Mouse (Mus musculus) limb, embryonic 14.5 days (tissue): ENCODE data around the gene Igsf6. TPM values are rescaled to one million over a fixed set of nuclear protein-coding genes. Genes with fewer than 3 reads are reported as not detected.

Experiments used
- ATAC-seq: fragments of 200-750 bp; cut with Nextera tagmentation; 2 replicates; pipeline ENCODE4 v1.8.0; 2017; ENCODE audit warnings: low read depth, moderate number of reproducible peaks, moderate TSS enrichment; ENCODE audit not compliant: low FRiP score
- DNase-seq: peaks from one replicate; pipeline ENCODE4 v3.0.0-alpha.2; 2015; ENCODE audit warnings: low spot score
- H3K27ac ChIP-seq: fragments of 300-500 bp; sonication (generic); replicated peaks from 2 replicates; pipeline ENCODE4 v1.5.1; 2014; ENCODE audit warnings: low read depth, mild to moderate bottlenecking, low read length, moderate library complexity, mixed read lengths
- H3K27me3 ChIP-seq: fragments of 300-500 bp; sonication (generic); 2 replicates; pipeline ENCODE4 v1.6.1; 2014; ENCODE audit warnings: low read length, mixed read lengths; ENCODE audit not compliant: control insufficient read depth, insufficient read depth
- H3K36me3 ChIP-seq: fragments of 300-500 bp; sonication (generic); 2 replicates; pipeline ENCODE4 v1.6.1; 2014; ENCODE audit warnings: mild to moderate bottlenecking, low read length, moderate library complexity, mixed read lengths; ENCODE audit not compliant: control insufficient read depth, insufficient read depth
- H3K4me1 ChIP-seq: fragments of 300-500 bp; sonication (generic); 2 replicates; pipeline ENCODE4 v1.6.1; 2014; ENCODE audit warnings: antibody characterized with exemption, low read length, mixed read lengths; ENCODE audit not compliant: control insufficient read depth, insufficient read depth
- H3K4me2 ChIP-seq: fragments of 300-500 bp; sonication (generic); replicated peaks from 2 replicates; pipeline ENCODE4 v1.6.1; 2014; ENCODE audit warnings: low read depth, mild to moderate bottlenecking, low read length, moderate library complexity; ENCODE audit not compliant: severe bottlenecking
- H3K4me3 ChIP-seq: fragments of 300-500 bp; sonication (generic); replicated peaks from 2 replicates; pipeline ENCODE4 v1.5.1; 2014; ENCODE audit warnings: low read length
- H3K9ac ChIP-seq: fragments of 300-500 bp; sonication (generic); 2 replicates; pipeline ENCODE4 v1.6.1; 2014; ENCODE audit warnings: mild to moderate bottlenecking, low read depth, low read length, moderate library complexity; ENCODE audit not compliant: severe bottlenecking
- H3K9me3 ChIP-seq: fragments of 300-500 bp; sonication (generic); 2 replicates; pipeline ENCODE4 v1.6.1; 2016; ENCODE audit warnings: low read length; ENCODE audit not compliant: control insufficient read depth
- POLR2A ChIP-seq: fragments of 200-500 bp; IDR thresholded peaks from 2 replicates; pipeline ENCODE4 v1.8.0; 2012; ENCODE audit warnings: inconsistent platforms, mild to moderate bottlenecking, moderate library complexity, borderline replicate concordance; ENCODE audit not compliant: insufficient read depth, insufficient read length; ENCODE audit errors: extremely low read depth
- WGBS: fragments of 180-500 bp; shearing (Covaris S2); extraction: QIAGEN DNeasy Blood & Tissue Kit; methylation state at CpG from one replicate; pipeline ENCODE4 v1.1.7; 2014; 5-methylcytosine and 5-hydroxymethylcytosine counted together
- polyA plus RNA-seq, 2 experiments: library from polyadenylated mRNA; depleted of rRNA in 1 of 2; stranded (reverse) in 1 of 2; unstranded in 1 of 2; fragments of >200 nt; fragmentation: Nextera tagmentation in 1 of 2; extraction: Ambion mirVana in 1 of 2; gene quantifications; 2 replicates each; pipeline versions ENCODE4 v1.2.1 to v1.2.3; 2012 to 2014

The Igsf6 gene
- polyA plus RNA-seq, 2 experiments, result 0.97 to 2.2 TPM

GRCm38 (mm10) chr7:121043510-121043909, 30.9 kb downstream of the Igsf6 start:
- DNase-seq, result no peak
- no peaks in the 10 kb centered on the region for H3K27me3 ChIP-seq
- H3K27ac ChIP-seq, result no peak overlapping the region
- WGBS, result 97% methylated on average over 1 of the region's 1 CpGs
- H3K4me3 ChIP-seq, result no peak overlapping the region
- H3K9ac ChIP-seq, result no peak overlapping the region
- peaks cover 38% of the 10 kb centered on the region for H3K4me1 ChIP-seq
- no peak for TF ChIP-seq POLR2A
- no peaks in the 10 kb centered on the region for H3K9me3 ChIP-seq
- peaks cover 3% of the 10 kb centered on the region for H3K36me3 ChIP-seq
- no peak overlapping the region for H3K4me2 ChIP-seq
- ATAC-seq, result no peak

- Histone ChIP-seq H3K4me3 (no peak overlapping the region), H3K27ac (no peak overlapping the region), H3K4me1 (peaks cover 41% of the 10 kb centered on the region), H3K27me3 (no peaks in the 10 kb centered on the region), H3K36me3 (no peaks in the 10 kb centered on the region; the same call in 1 of the 2 replicates), H3K4me2 (no peak overlapping the region), H3K9ac (no peak overlapping the region), H3K9me3 (no peaks in the 10 kb centered on the region)
- ATAC-seq, result no peak
- WGBS, result 90% methylated on average over 3 of the region's 3 CpGs
- no peak for DNase-seq
- TF ChIP-seq POLR2A, result no peak
These were observed 31.4 kb downstream of the Igsf6 start for GRCm38 (mm10) chr7:121043004-121043403.

DNA sequence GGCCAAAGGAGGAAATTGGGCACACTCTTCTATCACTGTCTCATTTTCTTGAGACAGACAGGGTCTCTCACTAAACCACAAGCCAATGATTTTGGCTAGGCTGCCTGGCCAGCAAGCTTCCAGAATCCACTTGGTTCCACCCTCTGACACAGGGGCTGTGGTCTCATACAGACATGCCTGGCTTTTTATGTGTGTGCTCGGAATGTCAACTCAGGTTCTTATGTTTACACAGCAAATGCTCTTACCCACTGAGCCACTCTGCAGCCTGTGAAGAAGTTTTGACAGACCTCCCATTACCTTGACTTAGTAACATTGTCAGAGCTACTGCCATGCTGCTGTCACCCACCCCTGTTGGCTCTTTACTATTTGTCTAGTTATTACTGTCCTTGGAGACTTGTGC, 32.4 kb downstream of the Igsf6 start:
- ATAC-seq, result no peak
- H3K27me3 ChIP-seq, result no peaks in the 10 kb centered on the region
- no peaks in the 10 kb centered on the region for H3K9me3 ChIP-seq
- H3K27ac ChIP-seq, result no peak overlapping the region
- 64% methylated on average over 1 of the region's 1 CpGs for WGBS
- no peak overlapping the region; the same call in 1 of the 2 replicates for H3K4me2 ChIP-seq
- peaks cover 49% of the 10 kb centered on the region for H3K4me1 ChIP-seq
- H3K36me3 ChIP-seq, result no peaks in the 10 kb centered on the region; the same call in 1 of the 2 replicates
- TF ChIP-seq POLR2A, result no peak
- H3K9ac ChIP-seq, result no peak overlapping the region
- DNase-seq, result no peak
- no peak overlapping the region for H3K4me3 ChIP-seq

DNA sequence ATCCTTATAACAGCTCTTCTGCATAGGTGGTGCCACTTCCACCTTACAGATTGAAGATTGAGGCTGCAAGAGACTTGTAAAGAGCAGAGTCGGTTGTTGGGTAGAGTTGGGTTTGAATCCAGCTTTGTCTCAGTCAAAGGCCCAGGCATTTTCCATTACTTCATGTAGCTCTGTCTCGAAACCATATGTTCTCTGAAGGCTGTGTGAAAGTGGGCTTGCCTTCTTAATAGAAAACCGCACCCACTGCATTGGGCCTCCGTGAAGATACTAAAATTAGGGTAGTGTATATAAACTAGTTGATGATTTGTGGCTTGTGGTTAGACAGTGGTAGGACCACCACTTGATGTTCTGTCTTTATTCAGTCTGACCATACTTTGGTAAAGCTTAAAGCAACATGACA, 33.8 kb downstream of the Igsf6 start:
- H3K4me2 ChIP-seq, result no peak overlapping the region
- 47% methylated on average over 4 of the region's 4 CpGs for WGBS

GRCm38 (mm10) chr7:121035161-121035721, 39.1 kb downstream of the Igsf6 start:
- Histone ChIP-seq H3K4me2 (peak overlapping the region; percentile 70), H3K27ac (peak overlapping the region; percentile 98), H3K4me3 (peak overlapping the region; percentile 94), H3K27me3 (no peaks in the 10 kb centered on the region), H3K9ac (peak overlapping the region; percentile 99), H3K4me1 (peaks cover 41% of the 10 kb centered on the region), H3K9me3 (no peaks in the 10 kb centered on the region), H3K36me3 (no peaks in the 10 kb centered on the region)
- ATAC-seq (no peak), DNase-seq (peak; percentile 40)
- WGBS, result under 1% methylated on average over 24 of the region's 24 CpGs
- TF ChIP-seq POLR2A, result no peak

More for the DNA sequence above, 33.8 kb downstream of the Igsf6 start:
- H3K4me3 ChIP-seq, result no peak overlapping the region
- ATAC-seq, result no peak
- no peaks in the 10 kb centered on the region for H3K27me3 ChIP-seq
- DNase-seq, result peak; percentile 45
- H3K36me3 ChIP-seq, result no peaks in the 10 kb centered on the region; the same call in 1 of the 2 replicates
- peaks cover 58% of the 10 kb centered on the region for H3K4me1 ChIP-seq
- H3K9ac ChIP-seq, result no peak overlapping the region
- TF ChIP-seq POLR2A, result no peak
- no peak overlapping the region for H3K27ac ChIP-seq
- no peaks in the 10 kb centered on the region for H3K9me3 ChIP-seq
